Mouse (Mus musculus): ENCODE measurements at regions not wholly inside any gene's neighbourhood (a gene's known extent, or its start where the extent isn't known, plus 50 kb on each side); places are given as distances from the start of the nearest gene placed in this dataset.

- no peak for DNase-seq
Observed at GRCm38 (mm10) chr7:83031101-83031500, 164.0 kb downstream of the Mex3b start.

GRCm38 (mm10) chr7:83032025-83032424 is 164.9 kb downstream of the Mex3b start:
- DNase-seq: peak; percentile 34 to 36

- peak; percentile 77 to 83 for DNase-seq
Observed at GRCm38 (mm10) chr7:83032924-83033323, 165.8 kb downstream of the Mex3b start.

- no peak for DNase-seq
Observed at GRCm38 (mm10) chr7:83035190-83035589, 168.1 kb downstream of the Mex3b start.

GRCm38 (mm10) chr7:83036397-83036796 is 169.3 kb downstream of the Mex3b start:
- peak; percentile 26 to 33 for DNase-seq

- DNase-seq: no peak
Observed at GRCm38 (mm10) chr7:83037100-83037499, 170.0 kb downstream of the Mex3b start.

GRCm38 (mm10) chr7:83037714-83038113 is 170.6 kb downstream of the Mex3b start:
- DNase-seq: no peak

- DNase-seq: no peak
Observed at GRCm38 (mm10) chr7:83043746-83044145, 176.6 kb downstream of the Mex3b start.

- peak; percentile 82 to 83 for DNase-seq
Observed at GRCm38 (mm10) chr7:83045266-83045665, 178.1 kb downstream of the Mex3b start.

GRCm38 (mm10) chr7:83050011-83050410 is 182.9 kb downstream of the Mex3b start:
- no peak for DNase-seq

- no peak for DNase-seq
Observed at GRCm38 (mm10) chr7:83050833-83051497, 183.8 kb downstream of the Mex3b start.

- peak; percentile 37 to 47 for DNase-seq
Observed at GRCm38 (mm10) chr7:83056101-83056935, 189.2 kb downstream of the Mex3b start.

GRCm38 (mm10) chr7:83060318-83060717 is 193.2 kb downstream of the Mex3b start:
- no peak for DNase-seq

GRCm38 (mm10) chr7:83060733-83061132 is 193.6 kb downstream of the Mex3b start:
- DNase-seq: no peak

GRCm38 (mm10) chr7:83061197-83061893 is 194.2 kb downstream of the Mex3b start:
- no peak for DNase-seq

- DNase-seq: no peak
Observed at GRCm38 (mm10) chr7:83061894-83062477, 194.9 kb downstream of the Mex3b start.

- DNase-seq: no peak
Observed at GRCm38 (mm10) chr7:83063559-83063958, 196.4 kb downstream of the Mex3b start.

GRCm38 (mm10) chr7:83065341-83065740 is 198.2 kb downstream of the Mex3b start:
- no peak for DNase-seq

- peak; percentile 30 to 36 for DNase-seq
Observed at GRCm38 (mm10) chr7:83074399-83074970, 207.4 kb downstream of the Mex3b start.

- DNase-seq: no peak
Observed at GRCm38 (mm10) chr7:83075159-83075952, 208.2 kb downstream of the Mex3b start.

GRCm38 (mm10) chr7:83077035-83077918 is 210.1 kb downstream of the Mex3b start:
- peak; percentile 20 to 29 for DNase-seq

Measured in cerebellum, postnatal 10 days (tissue).